8 mouse cellular contexts compared by ENCODE assay signal in genomic region chr13:56634920-56635319, GRCm38 (mm10). TPM values are rescaled to one million over a fixed set of nuclear protein-coding genes. Genes with fewer than 3 reads are reported as not detected.
DNase-seq lines count a peak whose midpoint lies in the region; ATAC-seq and TF ChIP-seq lines count a peak whose summit lies in the region.

No protein-coding gene starts in this region.

- no peak overlapping the region for H3K4me3 ChIP-seq in heart, embryonic 16.5 days (ENCODE audit: low read length)
- H3K4me3 ChIP-seq in limb, embryonic 13.5 days = no peak overlapping the region
- H3K4me3 ChIP-seq in forebrain, postnatal 0 days (ENCODE audit: low read depth, low read length) = no peak overlapping the region

- peak overlapping the region; percentile 79 for H3K27ac ChIP-seq in heart, embryonic 16.5 days (ENCODE audit: low read length)
- H3K27ac ChIP-seq in limb, embryonic 13.5 days = peak overlapping the region; percentile 88
- no peak overlapping the region for H3K27ac ChIP-seq in forebrain, postnatal 0 days (ENCODE audit: low read depth, low read length)

- H3K4me1 ChIP-seq in heart, embryonic 16.5 days (ENCODE audit: control insufficient read depth, insufficient read depth, low read length) = peaks cover 15% of the 10 kb centered on the region
- H3K4me1 ChIP-seq in limb, embryonic 13.5 days = peaks cover 36% of the 10 kb centered on the region
- H3K4me1 ChIP-seq in forebrain, postnatal 0 days (ENCODE audit: insufficient read depth) = no peaks in the 10 kb centered on the region

- H3K27me3 ChIP-seq in Patski = no peaks in the 10 kb centered on the region
- H3K27me3 ChIP-seq in heart, embryonic 16.5 days (ENCODE audit: control insufficient read depth, insufficient read depth, low read length) = no peaks in the 10 kb centered on the region
- H3K27me3 ChIP-seq in limb, embryonic 13.5 days = no peaks in the 10 kb centered on the region
- H3K27me3 ChIP-seq in forebrain, postnatal 0 days (ENCODE audit: insufficient read depth, low read length) = no peaks in the 10 kb centered on the region

- TF ChIP-seq CTCF in Patski (IDR thresholded peaks at IDR 0.05) = no peak
- TF ChIP-seq CTCF in forebrain, postnatal 0 days (IDR thresholded peaks at IDR 0.05; ENCODE audit: low read depth) = no peak

- no peak overlapping the region for H3K9ac ChIP-seq in heart, embryonic 16.5 days (ENCODE audit: low read length)
- no peak overlapping the region for H3K9ac ChIP-seq in limb, embryonic 13.5 days
- H3K9ac ChIP-seq in forebrain, postnatal 0 days = no peak overlapping the region

- DNase-seq in MN1 (ENCODE audit: low spot score) = peak; percentile 69
- DNase-seq in Patski (ENCODE audit: low read depth, low spot score) = no peak
- no peak for DNase-seq in forebrain, postnatal 0 days
- DNase-seq in cerebellum, adult 18-20 months = no peak

- ATAC-seq in Patski = peak; percentile 56
- ATAC-seq in heart, embryonic 16.5 days (replicated peaks; ENCODE audit: extremely low read depth, insufficient read depth, low FRiP score) = peak; percentile 75
- peak; percentile 73 for ATAC-seq in limb, embryonic 13.5 days (ENCODE audit: low FRiP score, low read depth)
- ATAC-seq in inflammation-experienced regulatory T-cells, adult 6 months = no peak
- no peak for ATAC-seq in CD4-positive, CD25-positive, alpha-beta regulatory T cell, adult 4 months
- no peak for ATAC-seq in forebrain, postnatal 0 days

- no peaks in the 10 kb centered on the region for H3K9me3 ChIP-seq in heart, embryonic 16.5 days (replicated peaks; ENCODE audit: control insufficient read depth, low read length)
- H3K9me3 ChIP-seq in limb, embryonic 13.5 days = no peaks in the 10 kb centered on the region
- no peaks in the 10 kb centered on the region for H3K9me3 ChIP-seq in forebrain, postnatal 0 days (ENCODE audit: low read length)

- H3K36me3 ChIP-seq in heart, embryonic 16.5 days (ENCODE audit: control insufficient read depth, insufficient read depth) = no peaks in the 10 kb centered on the region
- peaks cover 78% of the 10 kb centered on the region for H3K36me3 ChIP-seq in limb, embryonic 13.5 days
- no peaks in the 10 kb centered on the region for H3K36me3 ChIP-seq in forebrain, postnatal 0 days (ENCODE audit: insufficient read depth)

- in situ Hi-C loops in Patski (cut with MboI; ENCODE audit: low pct_unique_long_range_greater_than_20kb) = loop anchor here (25.0 kb wide), 1 partner anchor 627 kb away; no protein-coding TSS in a partner anchor

- POLR2A ChIA-PET in Patski (lab: Charles Lee) = interaction anchor here (1.1 kb wide), 1 partner anchor 22 kb away, joined by 3 read pairs; no protein-coding TSS in a partner anchor

- H3K4me2 ChIP-seq in heart, embryonic 16.5 days (ENCODE audit: low read depth, low read length) = 0 out of 2 replicates have a peak overlapping the region, but pooled peaks have one; percentile 1
- H3K4me2 ChIP-seq in limb, embryonic 13.5 days (replicated peaks) = peak overlapping the region; percentile 27
- no peak overlapping the region for H3K4me2 ChIP-seq in forebrain, postnatal 0 days (ENCODE audit: low read depth)

- CTCF ChIA-PET in Patski (lab: Charles Lee) = interaction anchor here (1.1 to 1.3 kb wide), 3 partner anchors 22 to 79 kb away, joined by 3 to 6 read pairs (median 4); no protein-coding TSS in a partner anchor

- WGBS in heart, embryonic 16.5 days = 31% methylated on average over 7 of the region's 7 CpGs
- 7% methylated on average over 7 of the region's 7 CpGs for WGBS in limb, embryonic 13.5 days
- 76% methylated on average over 7 of the region's 7 CpGs for WGBS in forebrain, postnatal 0 days

RNA-seq across cellular contexts. Expression of gene Tgfbi, which starts 25.6 kb away (rescaled TPM):
- polyA plus RNA-seq in Patski (2021) = 0.04 TPM
- polyA plus RNA-seq in heart, embryonic 16.5 days (2015; fragmentation: Nextera tagmentation; extraction: Ambion mirVana) = 32.7 and 39.5 TPM in 2 replicates
- polyA plus RNA-seq in limb, embryonic 13.5 days (2015; fragmentation: Nextera tagmentation; extraction: Ambion mirVana) = 180 and 183 TPM in 2 replicates
- polyA plus RNA-seq in inflammation-experienced regulatory T-cells, adult 6 months (2017; shearing (Covaris generic)) = 1 to 10 TPM in 1 of 3 experiments, under 1 TPM in 1, not detected in 1; 0.41 to 1.1 TPM
- polyA plus RNA-seq in CD4-positive, CD25-positive, alpha-beta regulatory T cell, adult 4 months (2017; shearing (Covaris generic)) = under 1 TPM; 0.40 to 0.75 TPM
- 4.3 and 4.8 TPM in 2 replicates for total RNA-seq in forebrain, postnatal 0 days (2014; rRNA removed)
- 4.9 and 5.3 TPM in 2 replicates for polyA plus RNA-seq in forebrain, postnatal 0 days (2015; fragmentation: Nextera tagmentation; extraction: Ambion mirVana)

Comparison
In these comparisons a context has a peak if more than half of its experiments do, and no peak if none do; other contexts are left out.
1. ATAC-seq: peak in Patski (single experiment), heart, embryonic 16.5 days (single experiment) and limb, embryonic 13.5 days (single experiment); none in inflammation-experienced regulatory T-cells, adult 6 months (single experiment), CD4-positive, CD25-positive, alpha-beta regulatory T cell, adult 4 months (single experiment) and forebrain, postnatal 0 days (single experiment).